Mouse (Mus musculus) WW6 (cell line): ENCODE results near the gene Slc25a11.

Source experiments
- DNase-seq: peaks from one replicate; pipeline ENCODE4 v3.0.0-alpha.2; 2013; ENCODE audit warnings: low read depth, low spot score

The Slc25a11 gene

GRCm38 (mm10) chr11:70651391-70651790, 4.1 kb upstream of the Slc25a11 start:
- DNase-seq, result no peak

- no peak for DNase-seq
Observed at GRCm38 (mm10) chr11:70650322-70651175, 3.3 kb upstream of the Slc25a11 start.

- DNase-seq, result no peak
Observed at GRCm38 (mm10) chr11:70649185-70649734, 2.0 kb upstream of the Slc25a11 start.

GRCm38 (mm10) chr11:70648512-70648911, 1.2 kb upstream of the Slc25a11 start:
- no peak for DNase-seq

GRCm38 (mm10) chr11:70647716-70648420, 589 bp upstream of the Slc25a11 start:
- DNase-seq, result no peak

GRCm38 (mm10) chr11:70646259-70646555, 1.1 kb downstream of the Slc25a11 start:
- DNase-seq, result no peak

GRCm38 (mm10) chr11:70645461-70646258, 1.6 kb downstream of the Slc25a11 start:
- DNase-seq, result no peak

GRCm38 (mm10) chr11:70644564-70645103, 2.6 kb downstream of the Slc25a11 start:
- DNase-seq, result no peak

- DNase-seq, result no peak
Observed at GRCm38 (mm10) chr11:70643051-70643450, 4.2 kb downstream of the Slc25a11 start.

GRCm38 (mm10) chr11:70641241-70641640, 6.0 kb downstream of the Slc25a11 start:
- no peak for DNase-seq

GRCm38 (mm10) chr11:70639976-70640375, 7.3 kb downstream of the Slc25a11 start:
- no peak for DNase-seq

- no peak for DNase-seq
Observed at GRCm38 (mm10) chr11:70638714-70639278, 8.5 kb downstream of the Slc25a11 start, which contains the start of gene Gp1ba. TSS of gene Gp1ba (plus strand) at chr11:70639122.

GRCm38 (mm10) chr11:70638293-70638692, 9.0 kb downstream of the Slc25a11 start:
- DNase-seq, result no peak

- no peak for DNase-seq
Observed at GRCm38 (mm10) chr11:70637764-70638163, 9.5 kb downstream of the Slc25a11 start.

- DNase-seq, result no peak
Observed at GRCm38 (mm10) chr11:70635601-70636000, 11.7 kb downstream of the Slc25a11 start.

GRCm38 (mm10) chr11:70630129-70630528, 17.1 kb downstream of the Slc25a11 start:
- no peak for DNase-seq

- DNase-seq, result no peak
Observed at GRCm38 (mm10) chr11:70629557-70629956, 17.7 kb downstream of the Slc25a11 start.

- no peak for DNase-seq
Observed at GRCm38 (mm10) chr11:70628431-70628830, 18.8 kb downstream of the Slc25a11 start.

- DNase-seq, result no peak
Observed at GRCm38 (mm10) chr11:70626877-70627276, 20.4 kb downstream of the Slc25a11 start.

- no peak for DNase-seq
Observed at GRCm38 (mm10) chr11:70625473-70625872, 21.8 kb downstream of the Slc25a11 start.

- DNase-seq, result peak; percentile 60
Observed at GRCm38 (mm10) chr11:70623053-70623742, 24.1 kb downstream of the Slc25a11 start.
